Mouse (Mus musculus): ENCODE data around the gene Cyp11a1. TPM values are rescaled to one million over a fixed set of nuclear protein-coding genes. Genes with fewer than 3 reads are reported as not detected.

Gene Cyp11a1
- polyA plus RNA-seq, 1 experiment from 2014 or later, result 2.3 TPM

- H3K4me1 ChIP-seq (replicated peaks), result no peaks in the 10 kb centered on the region
- 77% methylated on average over 5 of the region's 5 CpGs for WGBS
- no peak overlapping the region for H3K4me3 ChIP-seq
- no peak overlapping the region for H3K4me2 ChIP-seq
- H3K27ac ChIP-seq (replicated peaks), result no peak overlapping the region
- H3K9ac ChIP-seq, result no peak overlapping the region
- H3K9me3 ChIP-seq, result no peaks in the 10 kb centered on the region
- H3K27me3 ChIP-seq, result no peaks in the 10 kb centered on the region
- no peaks in the 10 kb centered on the region for H3K36me3 ChIP-seq
- no peak for ATAC-seq (ENCODE audit: low FRiP score, low read depth)
Observed at GRCm38 (mm10) chr9:57975200-57975821, 30.9 kb upstream of the Cyp11a1 start.

GRCm38 (mm10) chr9:57978025-57978424 is 28.2 kb upstream of the Cyp11a1 start:
- no peak for ATAC-seq (ENCODE audit: low FRiP score, low read depth)
- H3K4me1 ChIP-seq (replicated peaks), result no peaks in the 10 kb centered on the region
- no peak overlapping the region for H3K9ac ChIP-seq
- WGBS, result 85% methylated on average over 6 of the region's 6 CpGs
- no peak overlapping the region for H3K27ac ChIP-seq (replicated peaks)
- no peaks in the 10 kb centered on the region for H3K27me3 ChIP-seq
- no peaks in the 10 kb centered on the region for H3K9me3 ChIP-seq
- no peak overlapping the region for H3K4me2 ChIP-seq
- no peak overlapping the region for H3K4me3 ChIP-seq
- no peaks in the 10 kb centered on the region for H3K36me3 ChIP-seq

- H3K4me3 ChIP-seq, result no peak overlapping the region
- no peak overlapping the region for H3K4me2 ChIP-seq
- no peaks in the 10 kb centered on the region for H3K36me3 ChIP-seq
- no peak overlapping the region for H3K27ac ChIP-seq (replicated peaks)
- H3K9me3 ChIP-seq, result no peaks in the 10 kb centered on the region
- H3K27me3 ChIP-seq, result no peaks in the 10 kb centered on the region
- no peaks in the 10 kb centered on the region for H3K4me1 ChIP-seq (replicated peaks)
- no peak overlapping the region for H3K9ac ChIP-seq
- 82% methylated on average over 3 of the region's 3 CpGs for WGBS
- no peak for ATAC-seq (ENCODE audit: low FRiP score, low read depth)
Observed at GRCm38 (mm10) chr9:57978858-57979257, 27.4 kb upstream of the Cyp11a1 start.

- Histone ChIP-seq H3K36me3 (no peaks in the 10 kb centered on the region), H3K4me2 (no peak overlapping the region), H3K9ac (no peak overlapping the region), H3K9me3 (no peaks in the 10 kb centered on the region), H3K27me3 (no peaks in the 10 kb centered on the region), H3K4me3 (no peak overlapping the region), H3K4me1 (replicated peaks) (no peaks in the 10 kb centered on the region), H3K27ac (replicated peaks) (no peak overlapping the region)
- WGBS, result 86% methylated on average over 10 of the region's 10 CpGs
- ATAC-seq (ENCODE audit: low FRiP score, low read depth), result no peak
Observed at GRCm38 (mm10) chr9:57980570-57980969, 25.6 kb upstream of the Cyp11a1 start.

- ATAC-seq (ENCODE audit: low FRiP score, low read depth), result no peak
Observed at GRCm38 (mm10) chr9:57985304-57985703, 20.9 kb upstream of the Cyp11a1 start.

GRCm38 (mm10) chr9:57986293-57986692 is 19.9 kb upstream of the Cyp11a1 start:
- Histone ChIP-seq H3K9ac (no peak overlapping the region), H3K4me3 (no peak overlapping the region), H3K27me3 (no peaks in the 10 kb centered on the region), H3K9me3 (no peaks in the 10 kb centered on the region), H3K27ac (replicated peaks) (no peak overlapping the region), H3K4me2 (no peak overlapping the region), H3K36me3 (no peaks in the 10 kb centered on the region), H3K4me1 (replicated peaks) (no peaks in the 10 kb centered on the region)
- ATAC-seq (ENCODE audit: low FRiP score, low read depth), result no peak
- 72% methylated on average over 7 of the region's 7 CpGs for WGBS

More at GRCm38 (mm10) chr9:57985304-57985703, 20.9 kb upstream of the Cyp11a1 start:
- Histone ChIP-seq H3K4me3 (no peak overlapping the region), H3K9me3 (no peaks in the 10 kb centered on the region), H3K27me3 (no peaks in the 10 kb centered on the region), H3K36me3 (no peaks in the 10 kb centered on the region), H3K27ac (replicated peaks) (no peak overlapping the region), H3K4me2 (no peak overlapping the region), H3K4me1 (replicated peaks) (no peaks in the 10 kb centered on the region), H3K9ac (no peak overlapping the region)
- 92% methylated on average over 8 of the region's 8 CpGs for WGBS

GRCm38 (mm10) chr9:57988098-57988497 is 18.1 kb upstream of the Cyp11a1 start:
- H3K4me1 ChIP-seq (replicated peaks), result peaks cover 3% of the 10 kb centered on the region; the same call in 1 of the 2 replicates
- no peaks in the 10 kb centered on the region for H3K9me3 ChIP-seq
- H3K9ac ChIP-seq, result no peak overlapping the region
- H3K4me3 ChIP-seq, result no peak overlapping the region
- no peak overlapping the region for H3K4me2 ChIP-seq
- 83% methylated on average over 2 of the region's 2 CpGs for WGBS
- no peak overlapping the region for H3K27ac ChIP-seq (replicated peaks)
- ATAC-seq (ENCODE audit: low FRiP score, low read depth), result no peak
- no peaks in the 10 kb centered on the region for H3K27me3 ChIP-seq
- no peaks in the 10 kb centered on the region for H3K36me3 ChIP-seq

GRCm38 (mm10) chr9:57989309-57989708 is 16.9 kb upstream of the Cyp11a1 start:
- Histone ChIP-seq H3K9me3 (no peaks in the 10 kb centered on the region), H3K4me3 (no peak overlapping the region), H3K27ac (replicated peaks) (no peak overlapping the region), H3K9ac (no peak overlapping the region), H3K4me2 (no peak overlapping the region), H3K27me3 (no peaks in the 10 kb centered on the region), H3K4me1 (replicated peaks) (peaks cover 6% of the 10 kb centered on the region; the same call in 1 of the 2 replicates), H3K36me3 (no peaks in the 10 kb centered on the region)
- ATAC-seq (ENCODE audit: low FRiP score, low read depth), result no peak
- WGBS, result 90% methylated on average over 6 of the region's 6 CpGs

GRCm38 (mm10) chr9:57990438-57991110 is 15.6 kb upstream of the Cyp11a1 start:
- peaks cover 6% of the 10 kb centered on the region; the same call in 1 of the 2 replicates for H3K4me1 ChIP-seq (replicated peaks)
- H3K9me3 ChIP-seq, result no peaks in the 10 kb centered on the region
- H3K27ac ChIP-seq (replicated peaks), result no peak overlapping the region
- H3K27me3 ChIP-seq, result no peaks in the 10 kb centered on the region
- no peak overlapping the region for H3K4me3 ChIP-seq
- H3K36me3 ChIP-seq, result no peaks in the 10 kb centered on the region
- no peak overlapping the region for H3K9ac ChIP-seq
- no peak overlapping the region for H3K4me2 ChIP-seq
- ATAC-seq (ENCODE audit: low FRiP score, low read depth), result no peak
- 45% methylated on average over 10 of the region's 10 CpGs for WGBS

GRCm38 (mm10) chr9:57992060-57992459 is 14.2 kb upstream of the Cyp11a1 start:
- Histone ChIP-seq H3K9me3 (no peaks in the 10 kb centered on the region), H3K9ac (no peak overlapping the region), H3K36me3 (no peaks in the 10 kb centered on the region), H3K4me1 (replicated peaks) (peaks cover 6% of the 10 kb centered on the region; the same call in 1 of the 2 replicates), H3K27ac (replicated peaks) (no peak overlapping the region), H3K27me3 (peaks cover 9% of the 10 kb centered on the region; the same call in 1 of the 2 replicates), H3K4me2 (no peak overlapping the region), H3K4me3 (no peak overlapping the region)
- WGBS, result 76% methylated on average over 3 of the region's 3 CpGs
- no peak for ATAC-seq (ENCODE audit: low FRiP score, low read depth)

GRCm38 (mm10) chr9:57992781-57993591 is 13.2 kb upstream of the Cyp11a1 start:
- H3K9ac ChIP-seq, result no peak overlapping the region
- no peaks in the 10 kb centered on the region for H3K36me3 ChIP-seq
- no peaks in the 10 kb centered on the region for H3K9me3 ChIP-seq
- H3K4me3 ChIP-seq, result no peak overlapping the region
- H3K27ac ChIP-seq (replicated peaks), result peak overlapping the region; percentile 42; the same call in 1 of the 2 replicates
- H3K27me3 ChIP-seq, result peaks cover 9% of the 10 kb centered on the region; the same call in 1 of the 2 replicates
- H3K4me2 ChIP-seq, result no peak overlapping the region
- peaks cover 13% of the 10 kb centered on the region for H3K4me1 ChIP-seq (replicated peaks)
- ATAC-seq (ENCODE audit: low FRiP score, low read depth), result 0 out of 2 replicates have a peak, but pooled peaks have one; percentile 20
- 44% methylated on average over 8 of the region's 8 CpGs for WGBS

GRCm38 (mm10) chr9:57995282-57995681 is 10.9 kb upstream of the Cyp11a1 start:
- H3K9ac ChIP-seq, result no peak overlapping the region
- no peak overlapping the region for H3K27ac ChIP-seq (replicated peaks)
- no peaks in the 10 kb centered on the region for H3K36me3 ChIP-seq
- H3K27me3 ChIP-seq, result peaks cover 12% of the 10 kb centered on the region; the same call in 1 of the 2 replicates
- no peak overlapping the region for H3K4me3 ChIP-seq
- H3K4me1 ChIP-seq (replicated peaks), result peaks cover 16% of the 10 kb centered on the region
- 39% methylated on average over 4 of the region's 4 CpGs for WGBS
- H3K4me2 ChIP-seq, result no peak overlapping the region
- no peaks in the 10 kb centered on the region for H3K9me3 ChIP-seq
- no peak for ATAC-seq (ENCODE audit: low FRiP score, low read depth)

Data from hindbrain, embryonic 15.5 days (tissue).